Mouse (Mus musculus): ENCODE measurements around the gene Slc39a5.

- TF ChIP-seq CTCF (conservative IDR thresholded peaks at IDR 0.05; ENCODE audit: insufficient read depth, insufficient read length, low read depth, low read length) (no peak), POLR2A (IDR thresholded peaks at IDR 0.05; ENCODE audit: low read depth, low read length) (no peak)
Measured at GRCm38 (mm10) chr10:128414848-128415247, 13.8 kb upstream of the Slc39a5 start.
